Mouse (Mus musculus) MEL (cell line): ENCODE measurements around the gene Hoxa4. TPM values are rescaled to one million over a fixed set of nuclear protein-coding genes. Genes with fewer than 3 reads are reported as not detected.

Experiments used
- DNase-seq: peaks from one replicate; pipeline ENCODE4 v3.0.0; 2011; ENCODE audit warnings: low read depth, low spot score
- H3K27ac ChIP-seq: 2 replicates; pipeline ENCODE4 v1.5.1; 2012; ENCODE audit warnings: low read depth, mild to moderate bottlenecking, control low read depth, low read length, moderate library complexity; ENCODE audit not compliant: control insufficient read depth
- H3K27me3 ChIP-seq, 2 experiments: fragments of 150-350 bp in 1 of 2; sonication (generic) in 1 of 2; 2 replicates each; pipeline ENCODE4 v1.6.1; 2012; ENCODE audit warnings: low read length in 2 of 2, mild to moderate bottlenecking in 2 of 2, improper control_type of control experiment in 1 of 2, moderate library complexity in 1 of 2; ENCODE audit not compliant: insufficient read depth in 2 of 2, control insufficient read depth in 1 of 2
- H3K36me3 ChIP-seq, 2 experiments: 2 replicates each; pipeline ENCODE4 v1.6.1; 2012 to 2014; ENCODE audit warnings: low read length in 2 of 2, improper control_type of control experiment in 1 of 2, inconsistent platforms in 1 of 2, mild to moderate bottlenecking in 1 of 2; ENCODE audit not compliant: insufficient read depth in 2 of 2, control insufficient read depth in 1 of 2
- H3K4me1 ChIP-seq, 2 experiments: fragments of 150-350 bp in 1 of 2; sonication (generic) in 1 of 2; 2 replicates each; pipeline ENCODE4 v1.6.1; 2012; ENCODE audit warnings: low read length in 2 of 2, improper control_type of control experiment in 1 of 2, mild to moderate bottlenecking in 1 of 2; ENCODE audit not compliant: insufficient read depth in 2 of 2, control insufficient read depth in 1 of 2
- H3K4me3 ChIP-seq, 2 experiments: fragments of 150-350 bp in 1 of 2; sonication (generic) in 1 of 2; 2 replicates each; pipeline ENCODE4 v1.5.1; 2012; ENCODE audit warnings: low read depth in 2 of 2, low read length in 2 of 2, mild to moderate bottlenecking in 2 of 2, moderate library complexity in 2 of 2, control low read depth in 1 of 2, improper control_type of control experiment in 1 of 2; ENCODE audit not compliant: control insufficient read depth in 1 of 2, insufficient read depth in 1 of 2
- H3K79me2 ChIP-seq: 2 replicates; pipeline ENCODE4 v1.6.1; 2012; ENCODE audit warnings: mild to moderate bottlenecking, low read length, moderate library complexity; ENCODE audit not compliant: control insufficient read depth, poor library complexity, insufficient read depth
- H3K9ac ChIP-seq: 2 replicates; pipeline ENCODE4 v1.6.1; 2012; ENCODE audit warnings: low read depth, mild to moderate bottlenecking, control low read depth, low read length, moderate library complexity; ENCODE audit not compliant: control insufficient read depth, poor library complexity, severe bottlenecking
- H3K9me3 ChIP-seq: fragments of 150-350 bp; sonication (generic); replicated peaks from 2 replicates; pipeline ENCODE4 v1.6.1; 2012; ENCODE audit warnings: mild to moderate bottlenecking, low read length, improper control_type of control experiment, moderate library complexity; ENCODE audit not compliant: insufficient read depth
- BHLHE40 ChIP-seq: IDR thresholded peaks from 2 replicates; pipeline ENCODE4 v1.6.1; 2012; ENCODE audit warnings: low read depth, mild to moderate bottlenecking, inconsistent platforms, low read length, improper control_type of control experiment, borderline replicate concordance
- CHD2 ChIP-seq: IDR thresholded peaks from 2 replicates; pipeline ENCODE4 v1.6.1; 2011; ENCODE audit warnings: low read length, improper control_type of control experiment
- E2F4 ChIP-seq: IDR thresholded peaks from 2 replicates; pipeline ENCODE4 v1.6.1; 2011; ENCODE audit warnings: low read depth, low read length, improper control_type of control experiment, borderline replicate concordance
- EP300 ChIP-seq, 2 experiments: IDR thresholded peaks; 2 replicates each; pipeline ENCODE4 v1.6.1; 2011; ENCODE audit warnings: improper control_type of control experiment in 2 of 2, low read length in 2 of 2, low read depth in 1 of 2, mild to moderate bottlenecking in 1 of 2
- GABPA ChIP-seq: IDR thresholded peaks from 2 replicates; pipeline ENCODE4 v1.6.1; 2012; ENCODE audit warnings: low read depth, mild to moderate bottlenecking, inconsistent platforms, low read length, improper control_type of control experiment, moderate library complexity
- GATA1 ChIP-seq: IDR thresholded peaks from 2 replicates; pipeline ENCODE4 v1.6.1; 2011; ENCODE audit warnings: low read depth, low read length, improper control_type of control experiment
- HCFC1 ChIP-seq: IDR thresholded peaks from 2 replicates; pipeline ENCODE4 v1.6.1; 2012; ENCODE audit warnings: low read depth, mild to moderate bottlenecking, inconsistent platforms, low read length, improper control_type of control experiment, moderate library complexity
- MAFK ChIP-seq: IDR thresholded peaks from 2 replicates; pipeline ENCODE4 v1.6.1; 2011; ENCODE audit warnings: low read depth, mild to moderate bottlenecking, low read length, improper control_type of control experiment, borderline replicate concordance
- MAX ChIP-seq: IDR thresholded peaks from 2 replicates; pipeline ENCODE4 v1.6.1; 2011; ENCODE audit warnings: low read length, improper control_type of control experiment
- MEF2A ChIP-seq: IDR thresholded peaks from 2 replicates; pipeline ENCODE4 v1.6.1; 2014; ENCODE audit warnings: low read depth, mild to moderate bottlenecking, inconsistent platforms, low read length, improper control_type of control experiment; ENCODE audit not compliant: poor library complexity, insufficient replicate concordance, severe bottlenecking; ENCODE audit errors: extremely low read depth
- MYB ChIP-seq: IDR thresholded peaks from 2 replicates; pipeline ENCODE4 v1.6.1; 2011; ENCODE audit warnings: mild to moderate bottlenecking, low read depth, low read length, improper control_type of control experiment
- NELFE ChIP-seq: IDR thresholded peaks from 2 replicates; pipeline ENCODE4 v1.6.1; 2011; ENCODE audit warnings: low read depth, low read length, improper control_type of control experiment
- POLR2A ChIP-seq, 2 experiments: IDR thresholded peaks; 2 replicates each; pipeline ENCODE4 v1.6.1; 2011 to 2012; ENCODE audit warnings: low read length in 2 of 2, mild to moderate bottlenecking in 2 of 2, control low read depth in 1 of 2, improper control_type of control experiment in 1 of 2, low read depth in 1 of 2, moderate library complexity in 1 of 2; ENCODE audit not compliant: control insufficient read depth in 1 of 2, insufficient read depth in 1 of 2, poor library complexity in 1 of 2
- POLR2AphosphoS5 ChIP-seq: IDR thresholded peaks from 2 replicates; pipeline ENCODE4 v1.6.1; 2012; ENCODE audit warnings: low read depth, borderline replicate concordance, mild to moderate bottlenecking, inconsistent platforms, low read length, moderate library complexity, mixed read lengths
- RAD21 ChIP-seq: IDR thresholded peaks from 2 replicates; pipeline ENCODE4 v1.6.1; 2011; ENCODE audit warnings: mild to moderate bottlenecking, low read depth, low read length, improper control_type of control experiment
- RCOR1 ChIP-seq: IDR thresholded peaks from 2 replicates; pipeline ENCODE4 v1.6.1; 2012; ENCODE audit warnings: low read depth, mild to moderate bottlenecking, inconsistent platforms, low read length, improper control_type of control experiment
- SIN3A ChIP-seq: IDR thresholded peaks from 2 replicates; pipeline ENCODE4 v1.6.1; 2012; ENCODE audit warnings: low read length, improper control_type of control experiment, inconsistent platforms
- USF1 ChIP-seq: IDR thresholded peaks from 2 replicates; pipeline ENCODE4 v1.6.1; 2014; ENCODE audit warnings: low read depth, mild to moderate bottlenecking, inconsistent platforms, low read length, improper control_type of control experiment, moderate library complexity
- USF2 ChIP-seq, 2 experiments: IDR thresholded peaks; 2 replicates each; pipeline ENCODE4 v1.6.1; 2011 to 2012; ENCODE audit warnings: improper control_type of control experiment in 2 of 2, low read length in 2 of 2, borderline replicate concordance in 1 of 2, inconsistent platforms in 1 of 2, low read depth in 1 of 2, mild to moderate bottlenecking in 1 of 2; ENCODE audit not compliant: insufficient read depth in 1 of 2
- ZKSCAN1 ChIP-seq: IDR thresholded peaks from 2 replicates; pipeline ENCODE4 v1.6.1; 2012; ENCODE audit warnings: low read depth, mild to moderate bottlenecking, inconsistent platforms, low read length, improper control_type of control experiment, moderate library complexity
- ZMIZ1 ChIP-seq: IDR thresholded peaks from 2 replicates; pipeline ENCODE4 v1.6.1; 2012; ENCODE audit warnings: low read depth, mild to moderate bottlenecking, inconsistent platforms, low read length, improper control_type of control experiment, moderate library complexity
- ZNF384 ChIP-seq: IDR thresholded peaks from 2 replicates; pipeline ENCODE4 v1.6.1; 2012; ENCODE audit warnings: low read depth, mild to moderate bottlenecking, inconsistent platforms, low read length, improper control_type of control experiment
- polyA plus RNA-seq, 2 experiments: library from polyadenylated mRNA; stranded (reverse) in 1 of 2; unstranded in 1 of 2; fragments of >175 nt in 1 of 2; fragments of >200 nt in 1 of 2; gene quantifications; 2 replicates each; pipeline versions ENCODE4 v1.2.1 to v1.2.4; 2012; ENCODE audit warnings: low replicate concordance in 2 of 2, low read depth in 1 of 2; ENCODE audit not compliant: insufficient read length in 2 of 2, insufficient read depth in 1 of 2, missing spikeins in 1 of 2
- total RNA-seq: library from RNA; depleted of rRNA; stranded (reverse); fragments of 300-350 nt; gene quantifications from 2 replicates; pipeline ENCODE4 v1.2.3, GENCODE M21; 2012

The Hoxa4 gene
- total and polyA plus RNA-seq, 3 experiments, result not detected

DNA sequence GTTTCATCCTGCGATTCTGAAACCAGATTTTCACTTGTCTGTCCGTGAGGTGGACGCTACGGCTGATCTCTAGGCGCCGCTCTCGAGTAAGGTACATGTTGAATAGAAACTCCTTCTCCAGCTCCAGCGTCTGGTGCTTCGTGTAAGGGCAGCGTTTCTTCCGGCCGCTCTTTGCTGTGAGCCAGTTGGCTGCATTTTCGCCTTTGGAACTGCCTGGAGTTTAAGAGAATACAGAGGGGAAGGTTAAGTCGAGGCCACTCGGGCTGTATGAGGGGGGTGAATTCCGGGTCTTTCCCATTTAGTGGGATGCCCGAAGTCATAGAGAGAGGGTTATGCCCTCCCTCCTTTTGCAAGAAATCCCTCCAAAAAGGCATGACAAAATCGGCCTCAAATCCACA, 41.0 kb upstream of the Hoxa4 start:
- H3K79me2 ChIP-seq, result no peaks in the 10 kb centered on the region
- H3K4me3 ChIP-seq, result no peak overlapping the region
- no peaks in the 10 kb centered on the region for H3K27me3 ChIP-seq
- DNase-seq, result no peak
- TF ChIP-seq MEF2A, result no peak
- no peak for TF ChIP-seq NELFE
- TF ChIP-seq GABPA, result no peak
- TF ChIP-seq MAFK, result no peak
- TF ChIP-seq MAX, result no peak
- TF ChIP-seq BHLHE40, result no peak
- TF ChIP-seq ZNF384, result no peak
- TF ChIP-seq MYB, result no peak
- TF ChIP-seq ZKSCAN1, result no peak
- no peak for TF ChIP-seq RAD21
- no peaks in the 10 kb centered on the region for H3K36me3 ChIP-seq
- no peak overlapping the region for H3K27ac ChIP-seq
- H3K4me1 ChIP-seq, result no peaks in the 10 kb centered on the region
- H3K9me3 ChIP-seq, result no peaks in the 10 kb centered on the region
- H3K9ac ChIP-seq, result no peak overlapping the region

DNA sequence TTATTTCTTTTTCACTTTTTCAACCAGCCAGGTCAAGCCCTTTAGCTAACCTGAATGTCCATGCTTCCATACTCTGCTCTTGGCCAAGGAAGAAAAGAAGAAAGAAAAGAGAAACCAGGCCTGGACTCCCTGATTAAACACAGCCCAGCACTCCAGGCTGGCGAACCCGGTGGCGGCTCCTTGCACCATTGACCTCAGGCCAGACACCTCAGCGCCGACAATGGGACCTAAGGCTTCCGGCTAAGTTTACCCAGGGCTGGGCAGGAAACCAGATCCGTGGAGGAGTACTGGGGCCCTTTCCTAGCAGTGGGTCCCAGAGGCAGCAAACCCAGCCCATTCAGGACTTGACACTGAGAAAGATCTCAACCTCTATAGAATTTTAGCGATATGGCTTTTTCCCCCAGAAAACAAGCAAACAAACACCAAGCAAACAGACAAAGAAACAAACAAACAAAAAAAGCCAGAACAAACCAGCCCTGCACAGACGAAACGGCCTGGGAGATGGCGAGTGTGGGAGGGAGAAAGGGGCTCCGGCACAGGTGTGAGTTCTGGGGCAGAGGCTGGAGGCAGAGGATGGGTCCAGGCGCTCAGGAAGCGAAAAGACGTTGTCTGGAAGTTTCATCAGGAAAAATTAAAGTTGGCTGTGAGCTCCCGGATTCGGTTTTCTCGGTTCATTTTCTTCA, 40.5 kb upstream of the Hoxa4 start:
- H3K9me3 ChIP-seq, result no peaks in the 10 kb centered on the region
- TF ChIP-seq EP300 (IDR thresholded peaks at IDR 0.05; ENCODE audit: low read depth in 1 of 2, low read length in 2 of 2) (no peak), BHLHE40 (no peak), USF1 (no peak), RCOR1 (no peak)
- TF ChIP-seq, all 39 proteins: peak for 0
- H3K4me1 ChIP-seq, result no peaks in the 10 kb centered on the region
- H3K27ac ChIP-seq, result no peak overlapping the region
- no peak overlapping the region for H3K9ac ChIP-seq
- no peak overlapping the region for H3K4me3 ChIP-seq
- H3K36me3 ChIP-seq, result no peaks in the 10 kb centered on the region
- DNase-seq, result no peak
- no peaks in the 10 kb centered on the region for H3K27me3 ChIP-seq
- H3K79me2 ChIP-seq, result no peaks in the 10 kb centered on the region

DNA sequence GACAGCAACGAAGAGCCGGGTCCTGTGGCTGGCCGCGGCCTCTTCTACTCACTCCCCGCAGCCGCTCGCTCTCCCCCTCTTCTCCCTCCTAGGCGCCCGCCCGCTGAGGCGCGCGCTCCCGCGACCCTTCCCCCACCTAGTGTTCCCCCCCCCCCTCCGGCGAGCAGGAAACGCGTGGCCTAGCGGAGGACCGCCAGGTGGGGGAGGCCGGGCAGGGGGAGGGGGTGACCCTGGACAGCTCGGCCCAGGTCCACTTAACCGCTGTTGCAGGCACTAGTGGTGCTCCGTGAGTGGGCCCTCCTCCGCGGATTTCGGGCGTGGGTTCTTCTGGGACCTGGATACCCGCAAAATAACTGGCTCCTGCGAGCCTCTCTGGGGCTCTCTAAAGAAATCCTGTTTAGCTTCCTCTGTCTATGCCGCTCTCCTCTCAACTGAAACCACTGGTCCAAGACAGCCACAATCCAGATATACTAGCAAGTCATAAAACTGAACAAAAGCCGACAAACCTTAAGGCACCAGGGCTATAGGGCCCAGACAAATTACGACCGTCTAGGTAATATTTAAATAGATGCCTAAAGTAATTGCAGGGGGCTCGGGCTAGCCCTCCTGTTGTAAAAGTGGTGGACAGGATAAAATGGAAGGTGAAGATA, 39.1 kb upstream of the Hoxa4 start, which contains the start of gene Hoxa9:
Gene Hoxa9, minus strand, starts transcription at position 574 of the 650 bp plus-strand sequence.
- Histone ChIP-seq H3K4me3 (no peak within 1 kb of the TSS), H3K9ac (no peak within 1 kb of the TSS), H3K4me1 (no peaks in the 10 kb centered on the region), H3K79me2 (no peaks in the 10 kb centered on the region), H3K27ac (no peak within 1 kb of the TSS), H3K9me3 (no peaks in the 10 kb centered on the region), H3K36me3 (no peaks in the 10 kb centered on the region), H3K27me3 (no peaks in the 10 kb centered on the region)
- TF ChIP-seq CHD2 (no peak), USF2 (IDR thresholded peaks at IDR 0.05; ENCODE audit: borderline replicate concordance in 1 of 2, insufficient read depth in 1 of 2, low read depth in 1 of 2, low read length in 2 of 2) (no peak), POLR2A (IDR thresholded peaks at IDR 0.05; ENCODE audit: control insufficient read depth in 1 of 2, insufficient read depth in 1 of 2, low read depth in 1 of 2, low read length in 2 of 2, poor library complexity in 1 of 2) (no peak), GATA1 (no peak), RCOR1 (no peak), POLR2AphosphoS5 (no peak), GABPA (no peak), E2F4 (no peak), MEF2A (no peak), SIN3A (no peak), HCFC1 (no peak), ZMIZ1 (no peak), ZNF384 (no peak)
- no peak for DNase-seq
